Mouse (Mus musculus) 416B (cell line): ENCODE data around the gene Olfr698.
A peak's percentile ranks its signal among the peaks of the same experiment; 100 is the strongest.
"Not testable (repeated sequence)": the region's sequence is repeated elsewhere in the genome, so short reads cannot be mapped to it uniquely, and the experiment has no call there.

Source experiments
- DNase-seq: peaks from one replicate; pipeline ENCODE4 v3.0.0; 2011; ENCODE audit warnings: low read depth

Gene Olfr698

DNA sequence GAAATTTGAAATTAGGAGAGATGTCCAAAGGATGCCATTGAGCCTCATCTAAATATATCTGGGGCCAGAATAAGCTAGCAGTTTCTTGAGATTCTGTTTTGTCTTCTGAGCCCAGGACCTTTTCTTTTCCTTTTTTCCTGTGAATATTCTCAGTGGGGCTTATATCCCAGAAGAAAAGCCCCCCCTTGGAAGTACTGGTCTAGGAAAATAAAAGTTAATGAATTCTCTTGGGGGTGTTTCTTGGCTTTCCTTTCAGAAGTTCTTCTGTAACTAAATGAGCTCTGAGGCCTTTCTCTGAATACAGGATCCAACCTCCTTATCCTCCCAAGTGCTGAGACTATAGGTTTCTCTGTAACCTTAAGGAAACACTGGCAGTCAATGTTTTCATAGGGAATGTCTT lies at the start of gene Olfr698:
Olfr698 (minus strand) TSS at position 101 of the 400 bp plus-strand sequence.
- DNase-seq = no peak

DNA sequence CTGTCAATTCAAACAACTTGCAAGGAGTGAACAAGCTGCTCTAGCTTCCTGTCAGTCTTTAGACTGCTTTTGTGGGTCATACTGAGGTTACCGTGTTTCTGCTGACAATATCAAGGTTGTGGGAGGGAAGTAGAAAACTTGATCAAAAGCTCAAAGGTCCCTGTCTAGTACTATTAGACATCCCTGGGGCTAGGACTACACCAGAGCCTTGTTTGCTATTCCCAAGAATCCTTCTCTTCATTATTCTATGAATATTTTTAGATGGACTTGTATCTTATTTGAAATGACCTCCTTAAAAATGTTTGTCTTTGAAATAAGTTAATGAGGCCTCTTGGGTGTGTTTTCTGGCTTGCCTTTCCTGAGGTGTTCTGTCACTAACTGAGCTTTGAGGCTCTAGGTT lies 37.9 kb upstream of the Olfr698 start, which contains the start of gene Olfr699:
Olfr699 (minus strand) TSS at position 101 of the 400 bp plus-strand sequence.
- no peak for DNase-seq

DNA sequence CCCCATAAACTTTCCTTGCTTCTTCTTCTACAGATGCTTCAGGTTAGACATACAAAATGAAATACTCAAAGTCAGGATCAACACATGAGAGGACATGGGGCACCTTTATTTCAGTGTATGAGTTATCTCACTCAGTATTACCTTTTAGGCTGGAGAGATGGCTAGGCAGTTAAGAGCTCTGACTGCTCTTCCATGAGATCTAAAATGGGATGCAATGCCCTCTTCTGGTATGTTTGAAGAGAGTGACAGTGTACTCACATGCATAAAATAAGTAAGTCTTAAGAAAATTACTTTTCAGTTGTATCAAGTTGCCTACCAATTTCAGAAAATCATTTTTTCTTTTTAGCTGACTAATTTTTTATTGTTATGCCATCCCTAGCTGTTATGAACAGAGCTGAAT lies 33.1 kb upstream of the Olfr698 start:
- DNase-seq = peak; percentile 20

DNA sequence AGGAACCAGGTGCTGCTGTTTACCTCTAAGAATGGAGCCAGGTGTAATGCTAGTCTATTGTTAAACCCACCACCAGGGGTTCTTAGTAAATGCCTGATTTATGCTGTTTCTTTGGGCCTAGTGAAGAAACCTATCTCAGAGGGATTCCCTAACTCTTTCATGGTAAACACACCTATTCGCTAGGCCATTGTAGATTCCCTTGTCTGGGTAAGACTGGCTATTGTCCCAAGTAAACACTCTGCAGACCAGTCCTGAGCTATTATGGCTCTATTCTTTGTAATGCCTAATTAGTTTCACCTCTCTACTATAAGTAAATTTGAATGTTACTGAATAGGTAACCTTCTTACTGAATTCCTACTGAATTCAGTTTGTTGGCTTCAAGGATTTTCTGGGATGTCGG lies 5.8 kb upstream of the Olfr698 start:
- DNase-seq = not testable (repeated sequence)

DNA sequence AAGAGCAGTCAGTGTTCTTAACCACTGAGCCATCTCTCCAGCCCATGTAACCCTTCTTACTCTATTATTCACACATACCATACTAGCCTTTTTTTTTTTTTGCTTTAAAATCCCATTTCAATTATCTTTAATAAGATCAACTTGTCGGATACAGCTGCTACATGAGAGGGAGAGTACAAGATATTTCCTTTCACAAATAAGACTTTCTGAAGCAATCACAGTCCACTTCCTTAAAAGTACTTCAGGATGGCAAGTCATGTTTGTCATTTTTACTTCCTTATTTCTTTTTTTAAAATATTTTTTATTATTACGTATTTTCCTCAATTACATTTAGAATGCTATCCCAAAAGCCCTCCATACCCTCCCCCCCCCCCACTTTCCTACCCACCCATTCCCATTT lies 3.6 kb upstream of the Olfr698 start:
- DNase-seq = peak; percentile 23

DNA sequence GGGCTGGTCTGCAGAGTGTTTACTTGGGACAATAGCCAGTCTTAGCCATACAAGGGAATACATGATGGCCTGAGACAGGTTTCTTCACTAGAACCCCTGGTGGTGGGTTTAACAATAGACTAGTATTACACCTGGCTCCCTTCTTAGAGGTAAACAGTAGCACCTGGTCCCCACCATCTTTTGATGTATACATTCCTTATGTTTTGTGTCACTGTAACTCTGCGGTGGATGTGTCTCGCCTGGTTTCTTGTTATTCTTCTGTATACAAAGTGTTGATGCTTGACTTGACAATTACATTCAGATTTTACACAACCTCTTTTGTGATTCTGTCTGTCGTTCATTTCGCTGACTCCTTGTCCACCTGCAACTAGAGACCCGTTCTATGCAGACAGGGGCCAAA lies 9.4 kb downstream of the Olfr698 start:
- no peak for DNase-seq

DNA sequence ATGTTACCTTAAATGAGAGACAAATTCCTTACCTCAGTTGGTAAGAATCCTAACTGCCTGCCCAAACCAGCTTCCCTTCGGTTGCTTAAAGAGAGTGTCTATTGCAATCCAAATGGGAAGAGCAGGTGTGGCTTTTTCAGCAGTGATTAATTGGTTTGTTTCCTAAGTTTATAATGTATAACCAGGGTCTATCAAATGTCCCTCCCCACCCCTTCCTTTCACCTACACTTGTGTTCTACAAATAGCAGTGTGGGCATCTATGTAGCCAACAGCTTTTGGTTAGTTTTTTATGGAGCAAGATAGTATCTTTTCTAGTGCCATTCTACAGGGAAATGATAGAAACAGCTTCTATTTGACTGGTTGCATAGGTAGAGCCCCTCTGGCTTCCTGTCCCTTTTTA lies 12.9 kb downstream of the Olfr698 start, which contains the start of gene Olfr697:
Olfr697 (minus strand) TSS at position 101 of the 400 bp plus-strand sequence.
- no peak for DNase-seq

DNA sequence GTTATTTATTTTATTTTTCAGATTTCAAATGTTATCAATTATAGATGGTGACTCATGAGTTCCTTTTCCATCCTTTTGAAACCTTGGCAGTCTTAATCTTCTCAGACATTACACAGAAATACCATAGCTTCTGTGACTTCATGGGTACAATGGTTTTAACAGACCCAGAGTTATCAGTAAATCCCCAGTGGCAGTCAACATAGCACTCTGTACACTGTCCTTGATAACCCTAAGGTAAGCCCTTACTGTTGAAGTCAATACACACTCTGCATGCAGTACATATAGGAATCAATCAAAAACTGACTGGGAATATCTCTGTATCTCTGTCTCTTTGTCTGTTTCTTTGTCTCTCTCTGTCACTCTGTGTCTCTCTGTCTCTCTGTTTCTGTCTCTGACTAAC lies 18.2 kb downstream of the Olfr698 start:
- DNase-seq = no peak

DNA sequence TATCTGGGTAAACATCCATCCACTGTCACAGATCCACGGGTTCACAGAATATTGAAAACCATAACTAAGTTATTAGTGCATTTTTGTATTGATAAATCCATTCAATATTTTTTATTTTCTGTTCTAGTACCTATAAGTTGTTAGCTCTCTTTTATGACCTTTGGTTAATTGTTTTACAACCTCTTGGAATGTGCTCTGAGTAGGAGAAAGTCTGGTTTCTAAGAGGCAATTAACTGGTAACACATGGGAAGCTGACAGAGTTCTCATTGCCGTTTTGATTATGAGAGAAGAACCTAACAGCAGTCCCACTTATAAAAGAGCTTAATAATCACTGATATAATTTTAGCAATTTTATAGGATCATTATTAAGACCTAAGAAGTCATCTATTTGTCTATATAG lies 21.5 kb downstream of the Olfr698 start:
- no peak for DNase-seq

DNA sequence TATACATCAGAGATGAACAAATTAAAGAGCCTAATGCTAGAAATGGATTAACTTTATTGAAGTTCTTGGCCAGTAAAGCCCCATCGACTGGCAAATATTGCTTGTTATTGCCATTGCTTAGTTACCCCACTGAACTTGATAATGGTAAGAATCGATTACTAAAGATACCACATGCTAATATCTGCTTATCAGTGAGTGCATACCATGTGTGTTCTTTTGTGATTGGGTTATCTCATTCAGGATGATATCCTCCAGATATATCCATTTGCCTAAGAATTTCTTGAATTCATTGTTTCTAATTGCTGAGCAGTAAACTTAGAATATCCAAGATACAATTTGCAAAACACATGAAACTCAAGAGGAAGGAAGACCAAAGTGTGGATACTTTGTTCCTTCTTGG lies 29.5 kb downstream of the Olfr698 start:
- not testable (repeated sequence) for DNase-seq

DNA sequence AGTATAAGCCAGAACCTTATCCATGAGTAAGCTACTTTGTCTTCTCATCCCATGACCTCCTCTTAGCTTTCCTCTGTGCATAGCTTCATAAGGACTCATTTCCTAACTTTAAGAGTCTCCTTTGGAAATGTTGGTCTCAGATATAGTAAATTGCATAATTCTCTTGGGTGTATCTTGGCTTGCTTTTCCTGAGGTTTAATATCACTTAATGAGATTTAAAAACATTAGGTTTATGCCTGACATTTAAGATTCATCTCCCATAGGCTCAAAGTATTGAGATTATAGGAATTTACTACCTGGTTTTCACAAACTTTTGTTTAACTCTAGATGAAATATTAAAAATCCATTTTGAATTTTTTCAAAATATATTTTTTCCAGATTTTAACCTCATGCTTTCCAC lies 38.9 kb downstream of the Olfr698 start, which contains the start of gene Olfr695:
Olfr695 (minus strand) TSS at position 101 of the 400 bp plus-strand sequence.
- DNase-seq = no peak

DNA sequence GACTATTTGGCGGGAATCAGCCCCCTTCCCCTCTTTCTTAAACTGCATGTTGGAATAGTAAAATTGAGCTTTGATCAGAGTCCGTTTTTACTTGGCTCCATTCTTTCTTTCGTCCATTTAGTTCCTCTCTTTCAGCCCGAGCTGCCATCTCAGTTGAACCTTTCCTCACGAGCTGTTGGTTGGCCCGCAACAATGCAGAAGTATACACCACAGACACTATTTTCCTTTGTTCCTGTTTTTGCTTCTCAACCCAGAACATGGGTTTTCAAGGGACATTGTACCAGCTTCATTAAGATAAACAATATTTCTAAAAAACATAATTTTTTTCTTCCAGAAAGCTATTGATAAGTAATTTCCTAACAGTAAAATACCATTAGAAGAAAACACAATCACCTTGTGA lies 43.7 kb downstream of the Olfr698 start:
- DNase-seq = no peak

DNA sequence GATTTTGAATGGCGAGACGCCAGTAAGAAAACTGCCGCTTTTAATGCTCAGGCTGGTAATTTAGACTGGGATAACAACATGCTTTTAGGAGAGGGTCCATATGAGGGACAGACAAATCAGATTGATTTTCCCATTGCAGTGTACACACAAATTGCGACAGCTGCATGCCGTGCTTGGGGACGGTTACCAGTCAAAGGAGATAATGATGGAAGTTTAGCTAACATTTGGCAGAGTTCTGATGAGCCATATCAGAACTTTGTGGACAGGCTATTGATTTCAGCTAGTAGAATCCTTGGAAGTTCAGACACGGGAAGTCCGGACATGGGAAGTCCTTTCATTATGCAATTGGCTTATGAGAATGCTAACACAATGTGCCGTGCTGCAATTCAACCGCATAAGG lies 47.5 kb downstream of the Olfr698 start:
- not testable (repeated sequence) for DNase-seq
